Mouse (Mus musculus) kidney, adult 2 months (tissue): ENCODE measurements at regions not wholly inside any gene's neighbourhood (a gene's known extent, or its start where the extent isn't known, plus 50 kb on each side); places are given as distances from the start of the nearest gene placed in this dataset.

Experiments
- DNase-seq: peaks from one replicate; pipeline ENCODE4 v3.0.0; 2021
- H3K27ac ChIP-seq: fragments of 200-500 bp; 2 replicates; pipeline ENCODE4 v1.5.1; 2012; ENCODE audit warnings: low read depth, low read length, control low read depth, inconsistent platforms; ENCODE audit not compliant: insufficient read depth
- H3K27me3 ChIP-seq: fragments of 200-500 bp; replicated peaks from 2 replicates; pipeline ENCODE4 v1.6.1; 2012; ENCODE audit warnings: mild to moderate bottlenecking, moderate library complexity, low read length, inconsistent platforms; ENCODE audit not compliant: control insufficient read depth, insufficient read depth
- H3K36me3 ChIP-seq: fragments of 200-500 bp; 2 replicates; pipeline ENCODE4 v1.6.1; 2012; ENCODE audit warnings: mild to moderate bottlenecking, moderate library complexity, low read length, inconsistent platforms; ENCODE audit not compliant: control insufficient read depth, insufficient read depth
- H3K4me1 ChIP-seq: fragments of 200-500 bp; 2 replicates; pipeline ENCODE4 v1.6.1; 2011; ENCODE audit warnings: low read length; ENCODE audit not compliant: control insufficient read depth, insufficient read depth
- H3K4me3 ChIP-seq: fragments of 200-500 bp; 2 replicates; pipeline ENCODE4 v1.5.1; 2011; ENCODE audit warnings: mild to moderate bottlenecking, low read depth, low read length, control low read depth; ENCODE audit not compliant: insufficient read depth
- CTCF ChIP-seq: fragments of 200-500 bp; conservative IDR thresholded peaks from 2 replicates; pipeline ENCODE4 v1.5.1; 2011; ENCODE audit warnings: low read depth, mild to moderate bottlenecking, control low read depth, low read length, moderate library complexity, mixed read lengths; ENCODE audit not compliant: insufficient read depth, insufficient read length
- POLR2A ChIP-seq: fragments of 200-500 bp; IDR thresholded peaks from one replicate; pipeline ENCODE4 v1.6.1; 2011; ENCODE audit warnings: low read depth, low read length, control low read depth
- WGBS: fragments of 180-500 bp; shearing (Covaris S2); methylation state at CpG from one replicate; pipeline ENCODE4 v1.1.7; 2018; 5-methylcytosine and 5-hydroxymethylcytosine counted together

- DNase-seq, result peak; percentile 10
- TF ChIP-seq CTCF, result no peak
- TF ChIP-seq POLR2A, result no peak
- no peaks in the 10 kb centered on the region for H3K36me3 ChIP-seq
- no peak overlapping the region for H3K4me3 ChIP-seq
- no peaks in the 10 kb centered on the region for H3K27me3 ChIP-seq
- 39% methylated on average over 12 of the region's 12 CpGs for WGBS
- H3K27ac ChIP-seq, result no peak overlapping the region
- peaks cover 3% of the 10 kb centered on the region; the same call in 1 of the 2 replicates for H3K4me1 ChIP-seq
Measured at GRCm38 (mm10) chr8:62284378-62285110, 161.6 kb upstream of the Anxa10 start.

DNA sequence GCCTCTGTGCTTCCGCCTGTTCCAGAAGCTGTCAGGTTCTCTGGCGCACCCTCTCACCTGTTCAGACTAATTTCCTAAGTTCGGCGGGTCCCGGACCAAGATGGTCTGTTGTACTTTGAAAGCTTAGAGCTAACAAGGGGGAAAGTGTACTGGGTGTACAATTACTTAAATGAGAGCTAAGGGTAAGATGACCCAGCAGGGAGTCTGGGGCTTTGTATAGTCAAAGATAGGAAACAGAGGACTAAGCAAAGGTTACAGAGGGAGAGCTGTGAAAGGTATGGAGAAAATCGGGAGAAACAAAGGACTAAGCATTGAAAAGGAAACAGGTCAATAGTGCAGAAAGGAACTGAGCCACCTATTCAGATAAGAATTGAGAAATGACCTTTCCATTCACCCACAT is 127.6 kb upstream of the Anxa10 start:
- no peaks in the 10 kb centered on the region for H3K4me1 ChIP-seq
- no peak overlapping the region for H3K4me3 ChIP-seq
- no peak for TF ChIP-seq POLR2A
- TF ChIP-seq CTCF, result no peak
- DNase-seq, result no peak
- WGBS, result 88% methylated on average over 6 of the region's 6 CpGs
- H3K36me3 ChIP-seq, result no peaks in the 10 kb centered on the region
- no peak overlapping the region for H3K27ac ChIP-seq
- H3K27me3 ChIP-seq, result no peaks in the 10 kb centered on the region
